Mouse (Mus musculus) embryo, embryonic 10.5 days (tissue): ENCODE measurements at regions not wholly inside any gene's neighbourhood (a gene's known extent, or its start where the extent isn't known, plus 50 kb on each side); places are given as distances from the start of the nearest gene placed in this dataset.

Source experiments
- DNase-seq: peaks from one replicate; pipeline ENCODE4 v3.0.0-alpha.2; 2015; ENCODE audit warnings: low spot score

- peak; percentile 9 for DNase-seq
Observed at GRCm38 (mm10) chr1:119123402-119123801, 70.0 kb upstream of the Gli2 start.

- no peak for DNase-seq
Observed at GRCm38 (mm10) chr1:119122975-119123374, 69.6 kb upstream of the Gli2 start.

GRCm38 (mm10) chr1:119119863-119120569 is 66.6 kb upstream of the Gli2 start:
- peak; percentile 49 for DNase-seq

GRCm38 (mm10) chr1:119115106-119115674 is 61.8 kb upstream of the Gli2 start:
- no peak for DNase-seq

- no peak for DNase-seq
Observed at GRCm38 (mm10) chr1:119108578-119108977, 55.2 kb upstream of the Gli2 start.

GRCm38 (mm10) chr1:119106246-119106975 is 53.0 kb upstream of the Gli2 start:
- no peak for DNase-seq
